Mouse (Mus musculus) hindbrain, embryonic 16.5 days (tissue): ENCODE results near the gene Sipa1l3. TPM values are rescaled to one million over a fixed set of nuclear protein-coding genes. Genes with fewer than 3 reads are reported as not detected.
A peak's percentile ranks its signal among the peaks of the same experiment; 100 is the strongest.

Source experiments
- ATAC-seq: fragments of 200-750 bp; cut with Nextera tagmentation; 2 replicates; pipeline ENCODE4 v1.8.0; 2017; ENCODE audit warnings: moderate TSS enrichment, moderate library complexity
- H3K27ac ChIP-seq: fragments of 300-500 bp; sonication (generic); 2 replicates; pipeline ENCODE4 v1.5.1; 2014; ENCODE audit warnings: low read depth, mild to moderate bottlenecking, control low read depth, low read length, moderate library complexity
- H3K27me3 ChIP-seq: fragments of 300-500 bp; sonication (generic); replicated peaks from 2 replicates; pipeline ENCODE4 v1.6.1; 2014; ENCODE audit warnings: low read length; ENCODE audit not compliant: control insufficient read depth, insufficient read depth
- H3K36me3 ChIP-seq: fragments of 300-500 bp; sonication (generic); 2 replicates; pipeline ENCODE4 v1.6.1; 2014; ENCODE audit warnings: mild to moderate bottlenecking, low read length, moderate library complexity, mixed read lengths; ENCODE audit not compliant: control insufficient read depth, insufficient read depth
- H3K4me1 ChIP-seq: fragments of 300-500 bp; sonication (generic); 2 replicates; pipeline ENCODE4 v1.6.1; 2014; ENCODE audit warnings: low read depth, low read length; ENCODE audit not compliant: control insufficient read depth, insufficient read depth
- H3K4me2 ChIP-seq: fragments of 300-500 bp; sonication (generic); 2 replicates; pipeline ENCODE4 v1.6.1; 2014; ENCODE audit warnings: mild to moderate bottlenecking, low read length, control low read depth, moderate library complexity
- H3K4me3 ChIP-seq: fragments of 300-500 bp; sonication (generic); 2 replicates; pipeline ENCODE4 v1.5.1; 2014; ENCODE audit warnings: mild to moderate bottlenecking, low read length, control low read depth, moderate library complexity
- H3K9ac ChIP-seq: fragments of 300-500 bp; sonication (generic); 2 replicates; pipeline ENCODE4 v1.6.1; 2014; ENCODE audit warnings: low read depth, mild to moderate bottlenecking, control low read depth, low read length, moderate library complexity
- H3K9me3 ChIP-seq: fragments of 300-500 bp; sonication (generic); 2 replicates; pipeline ENCODE4 v1.6.1; 2014; ENCODE audit warnings: mild to moderate bottlenecking, low read length, moderate library complexity; ENCODE audit not compliant: control insufficient read depth
- WGBS: fragments of 180-500 bp; shearing (Covaris S2); extraction: QIAGEN DNeasy Blood & Tissue Kit; methylation state at CpG from one replicate; pipeline ENCODE4 v1.1.7; 2014; 5-methylcytosine and 5-hydroxymethylcytosine counted together
- polyA plus RNA-seq: library from polyadenylated mRNA; unstranded; fragments of >200 nt; fragmentation: Nextera tagmentation; extraction: Ambion mirVana; gene quantifications from 2 replicates; pipeline ENCODE4 v1.2.1, GENCODE M21; 2015

Sipa1l3 gene
- polyA plus RNA-seq, 1 experiment from 2014 or later: 23.1 TPM

GRCm38 (mm10) chr7:29517178-29517577, 1.3 kb downstream of the Sipa1l3 start:
- peaks cover 18% of the 10 kb centered on the region for H3K4me1 ChIP-seq
- H3K36me3 ChIP-seq: no peaks in the 10 kb centered on the region
- ATAC-seq: no peak
- 53% methylated on average over 5 of the region's 5 CpGs for WGBS
- no peaks in the 10 kb centered on the region for H3K9me3 ChIP-seq
- peak overlapping the region; percentile 88 for H3K9ac ChIP-seq
- no peaks in the 10 kb centered on the region for H3K27me3 ChIP-seq
- peak overlapping the region; percentile 89 for H3K4me2 ChIP-seq
- no peak overlapping the region for H3K27ac ChIP-seq
- H3K4me3 ChIP-seq: peak overlapping the region; percentile 94

GRCm38 (mm10) chr7:29515652-29516051, 2.8 kb downstream of the Sipa1l3 start:
- Histone ChIP-seq H3K9ac (no peak overlapping the region), H3K27ac (no peak overlapping the region), H3K4me1 (peaks cover 26% of the 10 kb centered on the region), H3K9me3 (no peaks in the 10 kb centered on the region), H3K4me2 (no peak overlapping the region), H3K4me3 (no peak overlapping the region), H3K36me3 (no peaks in the 10 kb centered on the region), H3K27me3 (no peaks in the 10 kb centered on the region)
- no peak for ATAC-seq
- WGBS: 83% methylated on average over 3 of the region's 3 CpGs

- Histone ChIP-seq H3K27me3 (no peaks in the 10 kb centered on the region), H3K27ac (no peak overlapping the region), H3K36me3 (no peaks in the 10 kb centered on the region), H3K9me3 (no peaks in the 10 kb centered on the region), H3K4me3 (no peak overlapping the region), H3K4me1 (peaks cover 25% of the 10 kb centered on the region), H3K4me2 (no peak overlapping the region), H3K9ac (no peak overlapping the region)
- no peak for ATAC-seq
- WGBS: 59% methylated on average over 4 of the region's 4 CpGs
These were observed 5.7 kb downstream of the Sipa1l3 start for GRCm38 (mm10) chr7:29512729-29513128.

- H3K4me1 ChIP-seq: peaks cover 16% of the 10 kb centered on the region
- H3K36me3 ChIP-seq: no peaks in the 10 kb centered on the region
- no peak for ATAC-seq
- no peak overlapping the region for H3K4me3 ChIP-seq
- H3K27me3 ChIP-seq: no peaks in the 10 kb centered on the region
- no peaks in the 10 kb centered on the region for H3K9me3 ChIP-seq
- no peak overlapping the region for H3K4me2 ChIP-seq
- no peak overlapping the region for H3K27ac ChIP-seq
- H3K9ac ChIP-seq: no peak overlapping the region
- 52% methylated on average over 9 of the region's 9 CpGs for WGBS
These were observed 6.7 kb downstream of the Sipa1l3 start for GRCm38 (mm10) chr7:29511598-29512275.

GRCm38 (mm10) chr7:29508522-29508921, 9.9 kb downstream of the Sipa1l3 start:
- no peaks in the 10 kb centered on the region for H3K27me3 ChIP-seq
- H3K4me2 ChIP-seq: no peak overlapping the region
- no peak overlapping the region for H3K4me3 ChIP-seq
- H3K9ac ChIP-seq: no peak overlapping the region
- H3K36me3 ChIP-seq: no peaks in the 10 kb centered on the region
- no peak overlapping the region for H3K27ac ChIP-seq
- 85% methylated on average over 7 of the region's 7 CpGs for WGBS
- ATAC-seq: no peak
- no peaks in the 10 kb centered on the region for H3K9me3 ChIP-seq
- peaks cover 22% of the 10 kb centered on the region for H3K4me1 ChIP-seq

GRCm38 (mm10) chr7:29505337-29506318, 12.8 kb downstream of the Sipa1l3 start:
- Histone ChIP-seq H3K4me1 (peaks cover 14% of the 10 kb centered on the region), H3K4me2 (no peak overlapping the region; the same call in 1 of the 2 replicates), H3K36me3 (no peaks in the 10 kb centered on the region), H3K27me3 (no peaks in the 10 kb centered on the region), H3K9me3 (no peaks in the 10 kb centered on the region), H3K4me3 (no peak overlapping the region), H3K27ac (no peak overlapping the region; the same call in 1 of the 2 replicates), H3K9ac (no peak overlapping the region; the same call in 1 of the 2 replicates)
- peak; percentile 44 for ATAC-seq
- WGBS: 25% methylated on average over 18 of the region's 18 CpGs

- WGBS: 62% methylated on average over 7 of the region's 7 CpGs
- ATAC-seq: no peak
These were observed 13.7 kb downstream of the Sipa1l3 start for GRCm38 (mm10) chr7:29504683-29505290.

GRCm38 (mm10) chr7:29503616-29504015, 14.8 kb downstream of the Sipa1l3 start:
- Histone ChIP-seq H3K4me3 (no peak overlapping the region), H3K27ac (no peak overlapping the region), H3K27me3 (no peaks in the 10 kb centered on the region), H3K4me1 (peaks cover 14% of the 10 kb centered on the region), H3K4me2 (no peak overlapping the region), H3K9ac (no peak overlapping the region), H3K9me3 (no peaks in the 10 kb centered on the region), H3K36me3 (no peaks in the 10 kb centered on the region)
- WGBS: 53% methylated on average over 6 of the region's 6 CpGs
- ATAC-seq: no peak

More at GRCm38 (mm10) chr7:29504683-29505290, 13.7 kb downstream of the Sipa1l3 start:
- no peaks in the 10 kb centered on the region for H3K9me3 ChIP-seq
- H3K4me2 ChIP-seq: no peak overlapping the region
- no peaks in the 10 kb centered on the region for H3K27me3 ChIP-seq
- no peak overlapping the region for H3K27ac ChIP-seq
- no peaks in the 10 kb centered on the region for H3K36me3 ChIP-seq
- no peak overlapping the region for H3K4me3 ChIP-seq
- H3K9ac ChIP-seq: no peak overlapping the region
- H3K4me1 ChIP-seq: peaks cover 14% of the 10 kb centered on the region

- H3K9ac ChIP-seq: no peak overlapping the region
- no peak for ATAC-seq
- H3K27me3 ChIP-seq: no peaks in the 10 kb centered on the region
- no peaks in the 10 kb centered on the region for H3K9me3 ChIP-seq
- no peak overlapping the region for H3K27ac ChIP-seq
- H3K4me3 ChIP-seq: no peak overlapping the region
- 91% methylated on average over 9 of the region's 9 CpGs for WGBS
- peaks cover 23% of the 10 kb centered on the region for H3K4me1 ChIP-seq
- H3K36me3 ChIP-seq: no peaks in the 10 kb centered on the region
- H3K4me2 ChIP-seq: no peak overlapping the region
These were observed 17.2 kb downstream of the Sipa1l3 start for GRCm38 (mm10) chr7:29501214-29501613.
